Mouse (Mus musculus) layer of hippocampus, adult 8-10 months (tissue): ENCODE measurements at regions not wholly inside any gene's neighbourhood (a gene's known extent, or its start where the extent isn't known, plus 50 kb on each side); places are given as distances from the start of the nearest gene placed in this dataset.
"Not testable (repeated sequence)": the region's sequence is repeated elsewhere in the genome, so short reads cannot be mapped to it uniquely, and the experiment has no call there.

ENCODE experiments used
- DNase-seq, 2 experiments: peaks; one replicate each; pipeline ENCODE4 v3.0.0; 2022; ENCODE audit warnings: low spot score in 2 of 2

DNA sequence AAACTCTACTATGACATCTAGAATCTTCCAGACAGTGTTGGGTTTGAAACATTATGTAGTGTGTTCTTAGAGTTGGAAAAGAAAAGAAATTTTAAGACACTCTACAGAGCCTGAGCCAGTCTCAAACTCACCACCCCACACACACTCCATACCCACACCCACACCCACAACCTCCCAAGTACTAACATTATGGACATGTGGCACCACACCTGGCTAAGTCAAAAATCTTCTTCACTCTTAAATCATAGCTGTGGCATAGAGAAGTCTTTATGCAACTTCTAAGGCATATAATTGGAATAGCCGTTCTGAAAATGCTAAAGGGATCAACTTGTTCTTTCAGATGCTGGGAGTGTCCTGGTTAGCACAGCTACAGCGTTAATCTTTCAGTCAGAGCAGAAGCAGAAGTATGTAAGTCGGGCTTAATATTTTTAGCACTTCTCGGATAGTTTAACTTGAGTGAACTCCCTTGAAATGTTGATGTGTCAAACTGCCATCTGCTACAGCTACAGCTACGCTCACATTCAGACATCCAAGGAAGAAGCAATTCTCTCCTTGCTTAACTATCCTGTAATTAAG lies 68.6 kb upstream of the Creb1 start:
- no peak for DNase-seq

- not testable (repeated sequence) for DNase-seq
Observed at GRCm38 (mm10) chr1:64461616-64462015, 70.8 kb upstream of the Creb1 start.

DNA sequence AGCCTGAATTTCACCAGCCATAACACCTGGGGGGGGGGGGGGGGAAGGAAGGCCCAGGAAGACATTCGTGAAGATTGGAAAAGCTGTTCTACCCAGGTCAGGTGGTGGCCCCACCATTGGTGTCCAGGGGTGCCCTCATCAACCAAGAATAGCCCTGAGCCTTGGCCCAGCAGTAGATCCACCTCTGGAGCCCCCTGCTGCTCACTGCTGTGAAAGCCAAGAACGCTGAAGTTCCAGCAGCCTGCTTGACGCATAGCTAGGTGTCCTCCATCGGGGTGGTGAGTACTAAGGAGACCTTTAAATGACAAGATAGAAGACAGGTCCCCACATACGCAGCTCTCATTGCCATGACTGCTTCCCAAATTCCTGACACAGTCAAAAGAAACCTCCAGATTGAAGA lies 74.6 kb upstream of the Creb1 start:
- no peak for DNase-seq

GRCm38 (mm10) chr1:64449141-64449540 lies 83.3 kb upstream of the Creb1 start:
- no peak for DNase-seq

DNA sequence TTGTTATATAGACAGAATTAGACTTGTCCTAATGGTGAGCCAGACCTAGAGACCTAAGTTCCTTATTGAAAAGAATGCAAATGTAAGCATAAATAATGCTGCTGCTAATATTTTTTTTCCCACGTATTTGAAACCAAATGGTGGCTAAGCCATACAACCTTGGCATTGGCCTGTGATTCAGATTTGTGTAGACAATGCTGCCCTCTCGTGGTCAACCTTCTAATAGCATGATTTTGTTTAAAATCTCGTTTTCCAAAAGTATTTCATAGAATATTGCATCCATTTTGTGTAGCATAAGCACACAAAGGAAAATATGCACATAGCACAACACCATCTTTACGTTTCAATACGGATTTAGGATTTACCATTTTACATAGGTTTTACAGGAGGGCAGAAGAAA lies 84.4 kb upstream of the Creb1 start:
- DNase-seq, result peak in 1 of 2 experiments; percentile 66

DNA sequence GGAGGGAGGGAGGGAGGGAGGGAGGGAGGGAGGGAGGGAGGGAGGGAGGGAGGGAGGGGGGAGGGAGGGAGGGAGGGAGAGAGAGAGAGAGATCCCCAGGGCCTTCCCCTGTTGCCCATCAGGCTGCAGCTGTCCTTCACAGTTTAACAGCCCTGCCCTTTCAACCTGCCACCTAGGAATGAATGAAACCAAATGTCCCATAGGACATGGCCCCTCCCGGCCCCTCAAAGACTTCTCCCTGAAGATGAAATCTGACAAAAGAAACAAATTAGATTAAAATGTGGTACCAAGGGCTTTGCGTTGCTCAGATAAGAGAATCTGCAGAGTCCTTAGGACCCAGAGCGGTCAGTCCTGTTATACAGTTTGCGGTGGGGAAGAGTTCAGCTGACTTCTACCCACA lies 86.0 kb upstream of the Creb1 start:
- no peak for DNase-seq

DNA sequence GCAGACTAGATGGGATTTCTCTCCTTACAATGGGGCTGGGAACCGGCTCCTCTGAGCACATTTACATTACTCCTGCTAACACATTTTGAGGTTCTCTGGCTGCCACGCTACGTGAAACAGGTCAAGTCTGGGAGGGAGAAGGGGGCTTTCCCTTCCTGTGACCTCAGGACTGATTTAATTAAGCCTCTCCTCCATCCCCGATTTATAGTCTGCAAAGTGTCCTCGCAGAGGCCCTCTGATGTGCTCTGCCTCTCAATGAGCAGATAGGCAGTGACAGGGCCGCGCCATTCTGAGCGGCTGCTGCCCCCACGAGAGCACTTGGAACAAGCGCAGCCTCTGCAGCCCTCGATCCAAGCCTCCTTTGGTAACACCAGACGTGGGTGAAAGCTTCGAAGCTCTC lies 86.5 kb upstream of the Creb1 start:
- peak; percentile 83 to 85 for DNase-seq

DNA sequence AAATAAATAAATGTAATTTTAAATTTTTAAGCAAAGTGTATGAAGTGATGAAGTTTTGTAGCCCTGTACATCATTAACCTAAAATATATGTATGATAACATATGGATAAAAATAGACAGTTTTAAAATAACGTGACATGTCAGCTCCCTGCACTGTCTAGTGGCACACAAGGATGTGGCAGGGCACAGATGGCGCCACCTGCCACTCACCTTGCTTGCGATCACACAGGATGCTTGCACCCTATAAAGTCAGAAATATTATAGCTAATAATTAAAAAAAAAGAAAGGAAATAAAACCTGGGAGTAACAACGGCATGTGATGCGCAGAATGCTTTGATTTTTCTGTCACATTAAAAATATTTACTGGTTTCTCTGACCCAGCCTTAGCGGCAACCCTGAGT lies 89.0 kb upstream of the Creb1 start:
- DNase-seq, result no peak

- DNase-seq, result no peak
Observed at GRCm38 (mm10) chr1:64442179-64442874, 90.1 kb upstream of the Creb1 start.

- no peak for DNase-seq
Observed at GRCm38 (mm10) chr1:64423256-64423655, 109.2 kb upstream of the Creb1 start.

DNA sequence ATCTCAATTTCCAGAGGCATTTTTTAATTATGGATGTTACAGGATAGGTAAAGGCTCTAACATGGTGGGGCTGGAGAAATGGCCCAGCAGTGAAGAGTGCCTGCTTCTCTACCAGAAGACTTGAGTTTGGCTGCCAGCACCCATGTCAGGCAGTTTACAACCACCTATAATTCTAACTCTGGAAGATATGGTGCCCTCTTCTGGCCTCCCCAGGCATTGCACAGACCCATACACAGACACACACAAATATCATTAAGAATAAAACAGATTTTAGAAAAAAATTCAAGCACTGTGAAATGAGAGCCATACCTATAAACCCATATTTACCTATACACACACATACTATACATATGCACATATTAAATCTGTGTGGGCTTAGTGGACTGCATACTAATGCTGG lies 113.9 kb upstream of the Creb1 start:
- DNase-seq, result no peak

- DNase-seq, result no peak
Observed at GRCm38 (mm10) chr1:64415906-64416305, 116.5 kb upstream of the Creb1 start.

DNA sequence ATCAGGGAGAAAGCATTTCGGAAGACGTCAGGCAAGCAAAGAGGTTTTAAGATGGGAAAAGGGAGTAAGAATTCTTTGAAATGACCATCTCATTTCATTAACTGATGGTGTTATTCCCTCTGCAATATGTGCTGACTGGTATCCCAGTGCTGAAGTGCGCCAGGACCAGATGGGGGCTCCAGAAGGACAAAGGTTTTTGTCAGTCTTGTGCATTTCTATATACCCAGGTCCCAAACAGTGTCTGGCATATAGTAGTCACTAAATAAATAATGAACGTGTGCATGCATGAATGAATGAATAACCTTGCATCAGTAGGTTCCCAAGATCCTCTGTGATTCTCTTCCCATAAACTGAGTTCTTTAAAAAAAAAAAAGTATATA lies 119.3 kb upstream of the Creb1 start:
- DNase-seq, result no peak

GRCm38 (mm10) chr1:64412481-64413180 lies 119.8 kb upstream of the Creb1 start:
- no peak for DNase-seq

DNA sequence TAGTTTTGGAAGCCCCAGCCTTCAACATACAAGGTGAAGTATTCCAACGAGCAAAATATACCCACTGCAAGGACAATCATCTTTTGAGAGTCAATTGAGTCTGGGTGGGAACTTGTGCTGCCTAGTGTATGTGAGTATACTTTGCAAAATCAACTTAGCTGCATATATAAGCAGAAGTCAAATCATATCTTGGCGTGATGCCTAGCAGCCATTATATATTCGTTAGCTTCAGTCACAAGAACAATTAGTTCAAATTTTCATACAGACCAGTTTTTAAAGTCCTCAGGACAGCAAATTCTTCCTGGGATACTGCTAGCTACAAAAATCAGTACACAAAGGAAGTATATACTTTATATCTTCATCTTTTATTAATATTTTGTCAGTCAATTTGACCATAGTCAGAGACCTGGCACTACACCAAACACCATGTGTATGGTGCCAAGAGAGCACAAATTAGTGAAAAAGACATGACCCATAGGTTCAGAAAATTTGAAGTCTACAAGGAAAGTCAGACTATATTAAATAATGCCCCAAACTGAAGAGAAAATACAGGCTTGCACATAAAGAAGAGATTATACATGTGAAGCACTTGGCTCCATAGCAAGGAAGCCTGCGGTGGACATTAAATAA lies 120.5 kb upstream of the Creb1 start:
- no peak for DNase-seq

GRCm38 (mm10) chr1:64408807-64409582 lies 123.5 kb upstream of the Creb1 start:
- peak; percentile 25 to 27 for DNase-seq

DNA sequence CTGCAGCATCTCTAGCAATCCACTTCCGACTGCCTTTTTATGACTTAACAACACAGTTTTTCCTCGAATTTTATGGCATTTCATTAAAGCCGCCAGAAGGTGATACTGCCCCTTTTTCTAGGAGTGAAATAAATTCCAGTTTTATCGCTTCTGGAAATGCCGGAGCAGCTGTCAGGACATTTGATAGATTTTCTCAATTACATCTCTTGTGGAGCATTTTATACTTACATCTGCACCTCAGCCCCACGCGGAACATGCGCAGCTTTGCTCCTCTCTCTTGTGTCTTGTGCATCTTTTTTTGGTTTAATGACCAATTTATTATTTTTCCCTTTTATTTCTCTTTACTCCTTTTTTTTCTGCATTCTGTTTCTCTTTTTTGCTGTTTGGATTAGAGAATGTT lies 140.9 kb upstream of the Creb1 start:
- no peak for DNase-seq

DNA sequence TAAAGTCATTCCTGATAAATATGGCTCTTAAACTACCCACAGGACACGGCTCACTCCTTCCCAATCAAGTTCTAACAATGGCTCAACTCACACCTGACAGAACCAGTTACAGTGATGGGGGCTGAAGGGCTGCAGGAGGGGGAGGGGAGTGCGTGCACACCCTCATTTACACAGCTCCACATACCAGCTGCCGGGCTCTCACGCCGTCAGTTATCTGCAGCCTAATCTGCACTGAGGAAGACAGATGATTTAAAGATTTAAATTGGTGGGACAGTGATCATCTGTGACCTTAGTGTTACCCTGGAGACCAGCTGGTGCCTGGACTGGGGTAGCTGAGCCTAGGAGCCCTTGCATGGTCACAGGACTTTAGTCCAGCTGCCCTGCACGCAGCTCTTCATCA lies 151.2 kb upstream of the Creb1 start:
- no peak for DNase-seq

GRCm38 (mm10) chr1:64376426-64376825 lies 156.0 kb upstream of the Creb1 start:
- DNase-seq, result not testable (repeated sequence)

- DNase-seq, result no peak
Observed at GRCm38 (mm10) chr1:64374286-64375071, 158.0 kb upstream of the Creb1 start.

- no peak for DNase-seq
Observed at GRCm38 (mm10) chr1:64364095-64364494, 168.3 kb upstream of the Creb1 start.
